Mouse (Mus musculus) E14TG2a.4 (cell line): ENCODE measurements at regions not wholly inside any gene's neighbourhood (a gene's known extent, or its start where the extent isn't known, plus 50 kb on each side); places are given as distances from the start of the nearest gene placed in this dataset.

Experiments used
- CTCF ChIP-seq: conservative IDR thresholded peaks from 2 replicates; pipeline ENCODE4 v1.5.1; 2014; ENCODE audit warnings: low read length
- POU5F1 ChIP-seq: IDR thresholded peaks from 2 replicates; pipeline ENCODE4 v1.6.1; 2014; ENCODE audit warnings: low read length, borderline replicate concordance

DNA sequence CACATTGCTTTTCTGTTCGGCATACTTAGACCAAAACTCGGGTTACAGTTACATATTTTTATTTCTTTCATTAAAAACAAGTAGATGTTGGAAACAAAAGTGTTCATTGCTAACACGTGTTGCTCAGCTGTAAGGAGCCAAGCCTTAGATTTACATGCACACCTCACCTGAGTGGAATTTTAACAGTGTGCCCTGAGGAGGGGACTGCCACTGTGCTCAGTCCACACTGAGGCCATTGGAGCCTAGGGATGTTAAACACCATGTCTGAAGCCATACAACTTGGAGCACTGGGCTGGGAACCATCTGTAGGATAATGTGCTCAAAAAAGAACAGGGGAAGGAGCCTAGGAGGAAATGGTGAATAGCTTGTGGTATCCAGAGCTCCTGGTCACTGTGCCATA lies 233.5 kb downstream of the Irs2 start:
- TF ChIP-seq CTCF = no peak
- TF ChIP-seq POU5F1 = no peak
